Mouse (Mus musculus): ENCODE measurements around the gene Aig1. TPM values are rescaled to one million over a fixed set of nuclear protein-coding genes. Genes with fewer than 3 reads are reported as not detected.

Aig1 gene
- polyA plus RNA-seq, 1 experiment from 2014 or later, result 44.1 TPM

DNA sequence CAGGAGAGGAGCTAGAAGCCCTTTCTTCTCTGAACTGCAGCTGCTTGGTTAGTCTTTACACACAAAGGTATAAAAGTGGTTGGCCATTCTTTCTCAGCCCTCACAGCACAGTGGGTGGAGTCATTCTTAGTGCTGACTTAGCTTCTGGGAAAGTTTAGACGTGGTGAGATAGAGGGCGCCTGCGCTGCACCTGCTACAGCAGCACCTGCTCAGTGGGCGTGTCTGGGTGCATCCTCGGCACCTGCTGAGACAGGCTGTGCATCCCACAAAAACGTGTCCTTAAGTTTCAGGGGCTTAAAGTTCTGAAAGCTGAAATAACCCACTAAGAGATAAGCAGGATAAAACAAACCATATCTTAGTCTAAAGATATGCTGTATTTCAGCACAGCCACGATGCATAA lies 227.0 kb downstream of the Aig1 start:
- Histone ChIP-seq H3K4me3 (ENCODE audit: low read depth, low read length) (no peak overlapping the region), H3K36me3 (ENCODE audit: control insufficient read depth, insufficient read depth, low read length) (no peaks in the 10 kb centered on the region), H3K9ac (ENCODE audit: low read length) (no peak overlapping the region), H3K4me1 (ENCODE audit: control insufficient read depth, insufficient read depth, low read length) (no peaks in the 10 kb centered on the region), H3K4me2 (ENCODE audit: low read depth) (no peak overlapping the region), H3K27me3 (ENCODE audit: control insufficient read depth, insufficient read depth, low read length) (no peaks in the 10 kb centered on the region), H3K9me3 (ENCODE audit: control insufficient read depth, low read length) (no peaks in the 10 kb centered on the region), H3K27ac (ENCODE audit: low read depth, low read length) (no peak overlapping the region)
- 24% methylated on average over 7 of the region's 7 CpGs for whole genome bisulfite sequencing
- no peak for DNase-seq (ENCODE audit: low spot score)
- ATAC-seq (ENCODE audit: insufficient read depth, low FRiP score, low TSS enrichment), result no peak

DNA sequence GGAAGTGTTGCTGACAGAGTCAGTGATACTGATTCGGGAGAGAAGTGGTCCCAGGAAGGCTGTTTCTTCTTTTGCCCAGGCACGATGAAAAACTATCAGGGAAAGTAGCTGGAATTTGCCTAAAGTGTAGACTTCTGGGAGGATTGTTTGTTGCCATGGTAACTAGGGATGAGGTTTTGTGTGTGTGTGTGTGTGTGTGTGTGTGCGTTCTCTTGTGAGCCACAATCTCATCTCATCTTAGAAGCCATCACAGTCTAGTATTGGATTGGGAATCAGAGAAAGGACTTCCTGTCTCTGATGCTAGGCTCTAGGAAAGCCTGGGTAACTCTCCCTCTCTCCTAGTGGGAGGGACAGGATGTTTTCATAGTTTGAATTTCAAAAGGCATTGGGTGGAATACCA lies 237.0 kb downstream of the Aig1 start:
- H3K9me3 ChIP-seq (ENCODE audit: control insufficient read depth, low read length), result no peaks in the 10 kb centered on the region
- H3K27ac ChIP-seq (ENCODE audit: low read depth, low read length), result no peak overlapping the region
- no peak for DNase-seq (ENCODE audit: low spot score)
- 71% methylated on average over 3 of the region's 3 CpGs for WGBS
- no peaks in the 10 kb centered on the region for H3K27me3 ChIP-seq (ENCODE audit: control insufficient read depth, insufficient read depth, low read length)
- H3K4me2 ChIP-seq (ENCODE audit: low read depth), result no peak overlapping the region
- no peak overlapping the region for H3K4me3 ChIP-seq (ENCODE audit: low read depth, low read length)
- H3K9ac ChIP-seq (ENCODE audit: low read length), result no peak overlapping the region
- no peaks in the 10 kb centered on the region for H3K36me3 ChIP-seq (ENCODE audit: control insufficient read depth, insufficient read depth, low read length)
- no peak for ATAC-seq (ENCODE audit: insufficient read depth, low FRiP score, low TSS enrichment)
- no peaks in the 10 kb centered on the region for H3K4me1 ChIP-seq (ENCODE audit: control insufficient read depth, insufficient read depth, low read length)

DNA sequence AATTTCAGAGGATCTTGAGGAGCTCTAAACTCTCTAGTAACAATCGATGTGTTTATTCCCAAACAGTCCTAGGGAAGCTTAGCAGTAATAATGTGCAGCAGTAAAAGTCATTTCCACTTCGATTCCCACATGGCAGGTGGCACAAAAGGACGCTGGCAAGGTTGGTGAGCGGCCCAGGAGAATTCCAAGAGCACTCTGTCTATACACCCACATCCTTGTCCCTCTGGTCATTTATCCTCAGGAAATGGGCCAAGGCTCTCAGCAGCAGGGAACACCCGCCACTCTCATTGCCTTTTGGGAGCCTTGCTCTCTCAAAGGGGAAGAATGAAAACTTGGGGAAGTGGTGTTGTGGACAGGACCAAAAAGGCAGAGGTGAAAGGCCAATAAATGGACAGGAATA lies 245.0 kb downstream of the Aig1 start:
- no peak for DNase-seq (ENCODE audit: low spot score)
- Histone ChIP-seq H3K36me3 (ENCODE audit: control insufficient read depth, insufficient read depth, low read length) (no peaks in the 10 kb centered on the region), H3K9me3 (ENCODE audit: control insufficient read depth, low read length) (no peaks in the 10 kb centered on the region), H3K27me3 (ENCODE audit: control insufficient read depth, insufficient read depth, low read length) (no peaks in the 10 kb centered on the region), H3K4me2 (ENCODE audit: low read depth) (no peak overlapping the region), H3K27ac (ENCODE audit: low read depth, low read length) (no peak overlapping the region), H3K4me1 (ENCODE audit: control insufficient read depth, insufficient read depth, low read length) (no peaks in the 10 kb centered on the region), H3K4me3 (ENCODE audit: low read depth, low read length) (no peak overlapping the region), H3K9ac (ENCODE audit: low read length) (no peak overlapping the region)
- 74% methylated on average over 5 of the region's 5 CpGs for WGBS
- no peak for ATAC-seq (ENCODE audit: insufficient read depth, low FRiP score, low TSS enrichment)

- H3K9ac ChIP-seq (ENCODE audit: low read length), result no peak overlapping the region
- no peak overlapping the region for H3K4me2 ChIP-seq (ENCODE audit: low read depth)
- H3K4me1 ChIP-seq (ENCODE audit: control insufficient read depth, insufficient read depth, low read length), result no peaks in the 10 kb centered on the region
- H3K9me3 ChIP-seq (ENCODE audit: control insufficient read depth, low read length), result no peaks in the 10 kb centered on the region
- H3K27me3 ChIP-seq (ENCODE audit: control insufficient read depth, insufficient read depth, low read length), result no peaks in the 10 kb centered on the region
- DNase-seq (ENCODE audit: low spot score), result no peak
- WGBS, result 76% methylated on average over 2 of the region's 2 CpGs
- H3K27ac ChIP-seq (ENCODE audit: low read depth, low read length), result no peak overlapping the region
- H3K36me3 ChIP-seq (ENCODE audit: control insufficient read depth, insufficient read depth, low read length), result no peaks in the 10 kb centered on the region
- no peak overlapping the region for H3K4me3 ChIP-seq (ENCODE audit: low read depth, low read length)
- ATAC-seq (ENCODE audit: insufficient read depth, low FRiP score, low TSS enrichment), result no peak
These were observed 267.9 kb downstream of the Aig1 start for GRCm38 (mm10) chr10:13600926-13601325.

DNA sequence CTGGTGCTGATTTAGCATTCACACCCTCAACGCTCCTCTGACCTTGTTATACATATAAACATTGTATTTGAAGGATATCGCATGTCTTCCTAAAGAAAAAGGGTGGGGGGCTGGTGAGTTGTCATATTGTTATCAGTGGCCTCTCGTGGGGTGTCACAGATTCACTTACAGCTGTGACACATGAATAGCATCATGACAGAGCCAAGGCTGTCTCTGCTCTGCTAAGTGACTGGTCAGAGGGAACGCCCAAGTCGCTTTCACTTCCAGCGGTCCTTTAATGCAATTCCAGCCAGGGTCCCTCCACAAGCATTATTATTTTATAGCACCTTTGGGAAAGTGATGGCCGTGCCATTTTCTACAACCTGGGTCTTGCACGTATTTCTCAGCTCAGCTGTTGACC lies 271.3 kb downstream of the Aig1 start:
- ATAC-seq (ENCODE audit: insufficient read depth, low FRiP score, low TSS enrichment) (no peak), DNase-seq (ENCODE audit: low spot score) (no peak)
- H3K4me3 ChIP-seq (ENCODE audit: low read depth, low read length), result no peak overlapping the region
- no peaks in the 10 kb centered on the region for H3K4me1 ChIP-seq (ENCODE audit: control insufficient read depth, insufficient read depth, low read length)
- 71% methylated on average over 8 of the region's 8 CpGs for WGBS
- no peak overlapping the region for H3K9ac ChIP-seq (ENCODE audit: low read length)
- H3K27ac ChIP-seq (ENCODE audit: low read depth, low read length), result no peak overlapping the region
- no peak overlapping the region for H3K4me2 ChIP-seq (ENCODE audit: low read depth)
- no peaks in the 10 kb centered on the region for H3K27me3 ChIP-seq (ENCODE audit: control insufficient read depth, insufficient read depth, low read length)
- no peaks in the 10 kb centered on the region for H3K36me3 ChIP-seq (ENCODE audit: control insufficient read depth, insufficient read depth, low read length)
- H3K9me3 ChIP-seq (ENCODE audit: control insufficient read depth, low read length), result no peaks in the 10 kb centered on the region

Other genes starting within 250 kb of the Aig1 start
- gene Hivep2, start 97.1 kb upstream of the Aig1 start, polyA plus RNA-seq (2014; fragmentation: Nextera tagmentation; extraction: Ambion mirVana), result 5.0 and 7.4 TPM in 2 replicates

All from neural tube, embryonic 11.5 days (tissue).